Mouse (Mus musculus) heart, postnatal 25 days (tissue): ENCODE measurements around the gene Med27. TPM values are rescaled to one million over a fixed set of nuclear protein-coding genes. Genes with fewer than 3 reads are reported as not detected.
A peak's percentile ranks its signal among the peaks of the same experiment; 100 is the strongest.
"Not testable (repeated sequence)": the region's sequence is repeated elsewhere in the genome, so short reads cannot be mapped to it uniquely, and the experiment has no call there.

Source experiments
- DNase-seq: peaks from one replicate; pipeline ENCODE4 v3.0.0; 2022; ENCODE audit warnings: low spot score
- intact Hi-C: fragments of 180-260 bp; cut with DNase I; formaldehyde crosslinking; loops from one replicate; pipeline ENCODE4 v1.15.1; 2025
- total RNA-seq, 2 experiments: library from RNA; stranded (reverse); gene quantifications; 2 replicates each; pipeline ENCODE4 v1.2.3; 2021

Gene Med27
- total RNA-seq, 2 experiments from 2014 or later, result 15.3 to 16.3 TPM

GRCm38 (mm10) chr2:29506411-29506810, 159.8 kb downstream of the Med27 start:
- DNase-seq, result no peak
- intact Hi-C loops, result no loop called here

GRCm38 (mm10) chr2:29513131-29513530, 166.5 kb downstream of the Med27 start:
- intact Hi-C loops, result no loop called here
- no peak for DNase-seq

- intact Hi-C loops, result loop anchor here (5.0 kb wide), 1 partner anchor 57 kb away; no protein-coding TSS in a partner anchor
- no peak for DNase-seq
Observed at GRCm38 (mm10) chr2:29514836-29515235, 168.2 kb downstream of the Med27 start.

- DNase-seq, result no peak
- intact Hi-C loops, result loop anchor here (5.0 kb wide), 1 partner anchor 56 kb away; no protein-coding TSS in a partner anchor
Observed at GRCm38 (mm10) chr2:29515831-29516447, 169.3 kb downstream of the Med27 start.

- DNase-seq, result no peak
- intact Hi-C loops, result loop anchor here (5.0 kb wide), 1 partner anchor 56 kb away; no protein-coding TSS in a partner anchor
Observed at GRCm38 (mm10) chr2:29516621-29517170, 170.1 kb downstream of the Med27 start.

GRCm38 (mm10) chr2:29519402-29519801, 172.8 kb downstream of the Med27 start:
- no peak for DNase-seq
- intact Hi-C loops, result loop anchor here (5.0 kb wide), 1 partner anchor 53 kb away; no protein-coding TSS in a partner anchor

- intact Hi-C loops, result no loop called here
- DNase-seq, result no peak
Observed at GRCm38 (mm10) chr2:29520206-29520605, 173.6 kb downstream of the Med27 start.

- no peak for DNase-seq
- intact Hi-C loops, result no loop called here
Observed at GRCm38 (mm10) chr2:29521486-29521885, 174.9 kb downstream of the Med27 start.

GRCm38 (mm10) chr2:29523918-29524811, 177.5 kb downstream of the Med27 start:
- intact Hi-C loops, result no loop called here
- no peak for DNase-seq

- no peak for DNase-seq
- intact Hi-C loops, result no loop called here
Observed at GRCm38 (mm10) chr2:29525273-29525805, 178.7 kb downstream of the Med27 start.

GRCm38 (mm10) chr2:29526266-29526665, 179.6 kb downstream of the Med27 start:
- DNase-seq, result peak; percentile 23
- intact Hi-C loops, result no loop called here

- intact Hi-C loops, DNase-seq: not testable (repeated sequence)
Observed at GRCm38 (mm10) chr2:29527480-29527879, 180.9 kb downstream of the Med27 start.

GRCm38 (mm10) chr2:29528811-29529210, 182.2 kb downstream of the Med27 start:
- intact Hi-C loops, result no loop called here
- DNase-seq, result no peak

- intact Hi-C loops, result not testable (repeated sequence)
Observed at GRCm38 (mm10) chr2:29529788-29530187, 183.2 kb downstream of the Med27 start.

GRCm38 (mm10) chr2:29532173-29532572, 185.6 kb downstream of the Med27 start:
- DNase-seq, result no peak
- intact Hi-C loops, result no loop called here

More at GRCm38 (mm10) chr2:29529788-29530187, 183.2 kb downstream of the Med27 start:
- DNase-seq, result not testable (repeated sequence)

- intact Hi-C loops, result no loop called here
- no peak for DNase-seq
Observed at GRCm38 (mm10) chr2:29532921-29533320, 186.3 kb downstream of the Med27 start.

GRCm38 (mm10) chr2:29535566-29536244, 189.1 kb downstream of the Med27 start:
- intact Hi-C loops, result no loop called here
- DNase-seq, result no peak

GRCm38 (mm10) chr2:29536481-29536880, 189.9 kb downstream of the Med27 start:
- intact Hi-C loops, result no loop called here
- DNase-seq, result no peak

- no peak for DNase-seq
- intact Hi-C loops, result no loop called here
Observed at GRCm38 (mm10) chr2:29537334-29537733, 190.7 kb downstream of the Med27 start.

- no peak for DNase-seq
- intact Hi-C loops, result no loop called here
Observed at GRCm38 (mm10) chr2:29542039-29542438, 195.4 kb downstream of the Med27 start.
